Mouse (Mus musculus): Measurements from ENCODE around the gene Hpcal1. TPM values are rescaled to one million over a fixed set of nuclear protein-coding genes. Genes with fewer than 3 reads are reported as not detected.

Hpcal1 gene
- total and polyA plus RNA-seq, 2 experiments from 2014 or later = 93.9 to 180 TPM

GRCm38 (mm10) chr12:17745431-17745830 lies 54.8 kb downstream of the Hpcal1 start:
- Histone ChIP-seq H3K9ac (replicated peaks; ENCODE audit: low read length) (no peak overlapping the region), H3K4me2 (ENCODE audit: low read depth, low read length) (no peak overlapping the region), H3K9me3 (ENCODE audit: low read length) (no peaks in the 10 kb centered on the region), H3K36me3 (ENCODE audit: insufficient read depth, low read length) (no peaks in the 10 kb centered on the region), H3K27ac (no peak overlapping the region), H3K4me3 (ENCODE audit: low read length) (no peak overlapping the region), H3K4me1 (ENCODE audit: insufficient read depth, low read length) (peaks cover 34% of the 10 kb centered on the region), H3K27me3 (ENCODE audit: insufficient read depth, low read length) (no peaks in the 10 kb centered on the region)
- DNase-seq (ENCODE audit: low spot score) = no peak
- 63% methylated on average over 7 of the region's 7 CpGs for WGBS
- ATAC-seq = no peak
- TF ChIP-seq CTCF (IDR thresholded peaks at IDR 0.05; ENCODE audit: low read depth) = no peak

DNA sequence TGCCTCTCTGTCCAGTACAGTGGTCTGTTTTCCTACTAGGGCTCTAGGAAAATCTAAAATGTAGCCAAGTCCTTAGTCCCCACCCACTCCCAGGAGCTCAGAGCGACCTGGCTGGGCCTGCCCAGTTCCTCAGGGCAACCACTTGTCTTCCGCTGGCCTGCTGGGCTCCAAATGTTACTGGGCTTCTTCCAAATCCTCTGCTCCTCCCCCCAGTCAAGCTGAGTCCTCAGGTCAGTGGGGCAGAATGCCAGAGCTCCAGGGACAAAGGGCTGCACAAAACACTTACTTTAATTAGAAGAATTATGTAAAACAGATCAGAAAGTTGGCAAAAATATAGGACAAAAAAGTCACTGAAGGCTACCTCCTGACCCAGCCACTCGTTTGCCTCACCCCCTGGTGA lies 56.1 kb downstream of the Hpcal1 start:
- no peaks in the 10 kb centered on the region for H3K9me3 ChIP-seq (ENCODE audit: low read length)
- no peak overlapping the region for H3K4me3 ChIP-seq (ENCODE audit: low read length)
- H3K4me1 ChIP-seq (ENCODE audit: insufficient read depth, low read length) = peaks cover 30% of the 10 kb centered on the region
- 17% methylated on average over 3 of the region's 3 CpGs for WGBS
- H3K4me2 ChIP-seq (ENCODE audit: low read depth, low read length) = no peak overlapping the region
- ATAC-seq (peak; percentile 72), DNase-seq (ENCODE audit: low spot score) (peak; percentile 89)
- TF ChIP-seq CTCF (IDR thresholded peaks at IDR 0.05; ENCODE audit: low read depth) = no peak
- no peak overlapping the region for H3K9ac ChIP-seq (replicated peaks; ENCODE audit: low read length)
- H3K27me3 ChIP-seq (ENCODE audit: insufficient read depth, low read length) = no peaks in the 10 kb centered on the region
- no peaks in the 10 kb centered on the region for H3K36me3 ChIP-seq (ENCODE audit: insufficient read depth, low read length)
- peak overlapping the region; percentile 37 for H3K27ac ChIP-seq

- no peaks in the 10 kb centered on the region for H3K9me3 ChIP-seq (ENCODE audit: low read length)
- no peak overlapping the region for H3K4me3 ChIP-seq (ENCODE audit: low read length)
- 34% methylated on average over 10 of the region's 10 CpGs for WGBS
- peak overlapping the region; percentile 37; the same call in 1 of the 2 replicates for H3K27ac ChIP-seq
- H3K4me1 ChIP-seq (ENCODE audit: insufficient read depth, low read length) = peaks cover 22% of the 10 kb centered on the region
- DNase-seq (ENCODE audit: low spot score) (no peak), ATAC-seq (0 out of 2 replicates have a peak, but pooled peaks have one; percentile 15)
- H3K27me3 ChIP-seq (ENCODE audit: insufficient read depth, low read length) = no peaks in the 10 kb centered on the region
- no peak for TF ChIP-seq CTCF (IDR thresholded peaks at IDR 0.05; ENCODE audit: low read depth)
- H3K9ac ChIP-seq (replicated peaks; ENCODE audit: low read length) = no peak overlapping the region
- H3K4me2 ChIP-seq (ENCODE audit: low read depth, low read length) = no peak overlapping the region
- H3K36me3 ChIP-seq (ENCODE audit: insufficient read depth, low read length) = no peaks in the 10 kb centered on the region
Observed at GRCm38 (mm10) chr12:17747191-17748154, 56.8 kb downstream of the Hpcal1 start.

DNA sequence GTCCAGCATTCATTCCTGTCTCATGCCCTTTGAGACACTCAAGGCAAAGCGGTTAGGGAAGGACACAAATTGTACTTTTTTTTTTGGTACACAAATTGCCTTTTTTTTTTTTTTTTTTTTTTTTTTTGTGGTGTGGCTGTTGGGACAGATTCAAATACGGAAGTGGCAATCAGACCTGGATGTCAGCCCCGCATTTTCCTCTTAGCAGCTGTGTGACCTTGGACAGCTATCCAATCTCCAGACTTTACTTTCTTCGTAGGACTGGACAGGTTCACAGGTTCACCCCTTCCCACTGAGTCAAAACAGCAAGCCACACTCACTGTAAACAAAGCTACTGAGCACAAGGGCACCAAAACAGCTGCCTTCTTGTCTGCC lies 57.5 kb downstream of the Hpcal1 start:
- H3K4me3 ChIP-seq (ENCODE audit: low read length) = no peak overlapping the region
- no peak for TF ChIP-seq CTCF (IDR thresholded peaks at IDR 0.05; ENCODE audit: low read depth)
- ATAC-seq (no peak), DNase-seq (ENCODE audit: low spot score) (no peak)
- H3K4me2 ChIP-seq (ENCODE audit: low read depth, low read length) = no peak overlapping the region
- H3K9me3 ChIP-seq (ENCODE audit: low read length) = no peaks in the 10 kb centered on the region
- H3K4me1 ChIP-seq (ENCODE audit: insufficient read depth, low read length) = peaks cover 17% of the 10 kb centered on the region
- H3K27ac ChIP-seq = no peak overlapping the region
- H3K9ac ChIP-seq (replicated peaks; ENCODE audit: low read length) = no peak overlapping the region
- H3K27me3 ChIP-seq (ENCODE audit: insufficient read depth, low read length) = no peaks in the 10 kb centered on the region
- WGBS = 40% methylated on average over 4 of the region's 4 CpGs
- no peaks in the 10 kb centered on the region for H3K36me3 ChIP-seq (ENCODE audit: insufficient read depth, low read length)

DNA sequence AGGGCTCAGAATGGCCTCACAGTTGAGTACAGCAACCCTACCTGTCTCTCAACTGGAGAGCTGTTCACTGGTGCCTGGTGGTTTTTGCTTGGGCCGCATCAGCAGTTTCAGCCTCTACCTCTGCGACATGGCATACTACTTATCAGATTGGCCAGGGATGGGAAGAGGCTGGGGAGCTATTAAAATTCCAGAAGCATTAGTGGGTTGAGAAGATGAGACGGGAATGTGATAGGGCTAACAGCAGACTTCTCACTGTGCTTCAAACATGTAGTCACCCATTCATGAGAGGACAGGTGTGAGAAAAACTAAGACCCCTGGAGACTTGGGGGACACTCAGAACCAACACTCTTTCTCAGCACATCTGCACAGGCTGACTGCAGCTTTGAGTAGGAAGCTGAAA lies 59.1 kb downstream of the Hpcal1 start:
- Histone ChIP-seq H3K4me3 (ENCODE audit: low read length) (no peak overlapping the region), H3K9me3 (ENCODE audit: low read length) (no peaks in the 10 kb centered on the region), H3K36me3 (ENCODE audit: insufficient read depth, low read length) (no peaks in the 10 kb centered on the region), H3K27me3 (ENCODE audit: insufficient read depth, low read length) (no peaks in the 10 kb centered on the region), H3K9ac (replicated peaks; ENCODE audit: low read length) (no peak overlapping the region), H3K4me2 (ENCODE audit: low read depth, low read length) (no peak overlapping the region), H3K27ac (no peak overlapping the region), H3K4me1 (ENCODE audit: insufficient read depth, low read length) (peaks cover 17% of the 10 kb centered on the region)
- no peak for TF ChIP-seq CTCF (IDR thresholded peaks at IDR 0.05; ENCODE audit: low read depth)
- 61% methylated on average over 3 of the region's 3 CpGs for WGBS
- no peak for DNase-seq (ENCODE audit: low spot score)
- no peak for ATAC-seq

- Histone ChIP-seq H3K36me3 (ENCODE audit: insufficient read depth, low read length) (no peaks in the 10 kb centered on the region), H3K9ac (replicated peaks; ENCODE audit: low read length) (no peak overlapping the region), H3K4me1 (ENCODE audit: insufficient read depth, low read length) (peaks cover 15% of the 10 kb centered on the region), H3K27ac (no peak overlapping the region), H3K9me3 (ENCODE audit: low read length) (no peaks in the 10 kb centered on the region), H3K27me3 (ENCODE audit: insufficient read depth, low read length) (no peaks in the 10 kb centered on the region), H3K4me3 (ENCODE audit: low read length) (no peak overlapping the region), H3K4me2 (ENCODE audit: low read depth, low read length) (no peak overlapping the region)
- WGBS = 35% methylated on average over 4 of the region's 4 CpGs
- DNase-seq (ENCODE audit: low spot score) (no peak), ATAC-seq (no peak)
- TF ChIP-seq CTCF (IDR thresholded peaks at IDR 0.05; ENCODE audit: low read depth) = no peak
Observed at GRCm38 (mm10) chr12:17750500-17750899, 59.8 kb downstream of the Hpcal1 start.

DNA sequence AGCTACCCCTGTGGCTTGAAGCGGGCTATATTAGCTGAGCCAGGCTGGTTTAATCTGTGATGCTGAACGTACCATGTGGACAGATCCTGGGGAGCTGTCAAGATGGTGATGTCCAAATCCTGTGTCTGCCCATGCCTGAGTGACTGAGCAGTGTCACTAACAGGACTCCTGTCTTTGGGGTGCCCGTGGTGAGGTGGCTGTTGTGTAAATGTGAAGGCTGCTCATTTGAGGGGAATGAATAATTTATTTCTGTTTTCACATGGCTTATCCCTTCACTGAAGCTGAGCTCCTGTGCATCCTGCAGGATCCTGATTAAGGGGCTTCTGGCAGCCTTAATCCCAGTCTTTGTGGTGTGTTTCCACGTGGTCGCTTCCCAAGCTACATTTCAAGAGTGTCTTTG lies 62.2 kb downstream of the Hpcal1 start:
- no peaks in the 10 kb centered on the region for H3K9me3 ChIP-seq (ENCODE audit: low read length)
- H3K9ac ChIP-seq (replicated peaks; ENCODE audit: low read length) = no peak overlapping the region
- ATAC-seq (peak; percentile 62), DNase-seq (ENCODE audit: low spot score) (peak; percentile 46)
- WGBS = 16% methylated on average over 5 of the region's 5 CpGs
- no peaks in the 10 kb centered on the region for H3K4me1 ChIP-seq (ENCODE audit: insufficient read depth, low read length)
- H3K4me2 ChIP-seq (ENCODE audit: low read depth, low read length) = no peak overlapping the region
- no peaks in the 10 kb centered on the region for H3K36me3 ChIP-seq (ENCODE audit: insufficient read depth, low read length)
- peak overlapping the region; percentile 59; the same call in 1 of the 2 replicates for H3K27ac ChIP-seq
- no peak for TF ChIP-seq CTCF (IDR thresholded peaks at IDR 0.05; ENCODE audit: low read depth)
- H3K27me3 ChIP-seq (ENCODE audit: insufficient read depth, low read length) = no peaks in the 10 kb centered on the region
- no peak overlapping the region for H3K4me3 ChIP-seq (ENCODE audit: low read length)

All from hindbrain, postnatal 0 days (tissue).